8 mouse cellular contexts compared by ENCODE assay signal in the genomic region with DNA sequence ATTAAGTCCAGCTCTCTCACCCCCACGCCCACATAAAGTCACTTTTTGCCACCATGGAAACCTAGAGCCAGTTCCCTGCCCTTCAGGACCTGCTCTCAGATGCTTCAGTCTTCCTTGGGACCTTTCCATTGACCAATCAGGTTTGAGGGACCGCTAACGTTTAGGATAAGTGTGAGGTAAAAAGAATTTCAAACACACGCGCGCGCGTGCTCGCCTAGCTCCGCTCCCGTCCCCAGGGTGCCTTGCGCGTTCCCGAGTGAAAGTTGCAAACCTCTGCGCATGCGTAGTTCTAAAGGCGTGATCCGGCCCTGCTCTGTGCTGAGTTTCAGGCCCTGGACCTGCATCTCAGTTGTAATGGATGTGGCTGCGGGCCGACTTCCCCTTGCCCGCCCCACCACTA. TPM values are rescaled to one million over a fixed set of nuclear protein-coding genes. Genes with fewer than 3 reads are reported as not detected.
A peak's percentile ranks its signal among the peaks of the same experiment; 100 is the strongest.
DNase-seq lines count a peak whose midpoint lies in the region; ATAC-seq and TF ChIP-seq lines count a peak whose summit lies in the region.

No protein-coding gene starts in this region.

- H3K36me3 ChIP-seq in MEL (ENCODE audit: control insufficient read depth in 1 of 2, insufficient read depth in 2 of 2, low read length in 2 of 2), result no peaks in the 10 kb centered on the region
- no peaks in the 10 kb centered on the region for H3K36me3 ChIP-seq in hindbrain, embryonic 13.5 days

- TF ChIP-seq EP300 in MEL (IDR thresholded peaks at IDR 0.05; ENCODE audit: low read depth in 1 of 2, low read length in 2 of 2), result no peak

- peak; percentile 88 for DNase-seq in MEL (ENCODE audit: low read depth, low spot score)
- peak; percentile 67 to 71 for DNase-seq in cerebellum, postnatal 10 days
- DNase-seq in frontal cortex, postnatal 25 days (ENCODE audit: low spot score in 2 of 2), result peak; percentile 34 to 46
- DNase-seq in layer of hippocampus, postnatal 36 days, result peak; percentile 57 to 69
- peak; percentile 82 for DNase-seq in lung, postnatal 10 days
- peak; percentile 57 for DNase-seq in ovary, adult 18-20 months (ENCODE audit: low spot score)
- DNase-seq in thymus, postnatal 10 days (ENCODE audit: low spot score in 2 of 2), result peak; percentile 58 to 79

- no peaks in the 10 kb centered on the region for H3K9me3 ChIP-seq in MEL (replicated peaks; ENCODE audit: insufficient read depth, low read length)
- no peaks in the 10 kb centered on the region for H3K9me3 ChIP-seq in hindbrain, embryonic 13.5 days

- no peaks in the 10 kb centered on the region; a peak in 1 of 4 replicates for H3K4me1 ChIP-seq in MEL (ENCODE audit: control insufficient read depth in 1 of 2, insufficient read depth in 2 of 2, low read length in 2 of 2)
- H3K4me1 ChIP-seq in hindbrain, embryonic 13.5 days (replicated peaks), result 0 out of 2 replicates have a peak, but pooled peaks cover 3% of the 10 kb centered on the region

- 40% methylated on average over 21 of the region's 21 CpGs for WGBS in hindbrain, embryonic 13.5 days

- TF ChIP-seq POLR2A in MEL (IDR thresholded peaks at IDR 0.05; ENCODE audit: control insufficient read depth in 1 of 2, insufficient read depth in 1 of 2, low read depth in 1 of 2, low read length in 2 of 2, poor library complexity in 1 of 2), result peak in 1 of 2 experiments; percentile 38; a peak in 1 of 4 replicates

- TF ChIP-seq RAD21 in MEL (IDR thresholded peaks at IDR 0.05; ENCODE audit: low read depth, low read length), result no peak

- no peaks in the 10 kb centered on the region for H3K27me3 ChIP-seq in MEL (ENCODE audit: control insufficient read depth in 1 of 2, insufficient read depth in 2 of 2, low read length in 2 of 2)
- no peaks in the 10 kb centered on the region for H3K27me3 ChIP-seq in hindbrain, embryonic 13.5 days

- H3K9ac ChIP-seq in MEL (ENCODE audit: control insufficient read depth, low read depth, low read length, poor library complexity, severe bottlenecking), result peak overlapping the region; percentile 54
- H3K9ac ChIP-seq in hindbrain, embryonic 13.5 days, result peak overlapping the region; percentile 46; the same call in 1 of the 2 replicates

- ATAC-seq in hindbrain, embryonic 13.5 days (ENCODE audit: low FRiP score), result peak; percentile 26; the same call in 1 of the 2 replicates

- peak overlapping the region; percentile 30 for H3K27ac ChIP-seq in MEL (ENCODE audit: control insufficient read depth, low read depth, low read length)
- H3K27ac ChIP-seq in hindbrain, embryonic 13.5 days, result no peak overlapping the region

- peak overlapping the region; percentile 51 for H3K4me2 ChIP-seq in hindbrain, embryonic 13.5 days

- no peak for TF ChIP-seq CTCF in MEL (IDR thresholded peaks at IDR 0.05 in 2 of 3, conservative IDR thresholded peaks at IDR 0.05 in 1 of 3; ENCODE audit: control insufficient read depth in 1 of 3, insufficient read depth in 1 of 3, low read depth in 2 of 3, low read length in 3 of 3, poor library complexity in 1 of 3, severe bottlenecking in 1 of 3)

- peak overlapping the region; percentile 31 to 44 for H3K4me3 ChIP-seq in MEL (ENCODE audit: control insufficient read depth in 1 of 2, insufficient read depth in 1 of 2, low read depth in 2 of 2, low read length in 2 of 2)
- H3K4me3 ChIP-seq in hindbrain, embryonic 13.5 days, result peak overlapping the region; percentile 29

- H3K79me2 ChIP-seq in MEL (ENCODE audit: control insufficient read depth, insufficient read depth, low read length, poor library complexity), result no peaks in the 10 kb centered on the region

TF ChIP-seq in MEL, 35 proteins besides CTCF, POLR2A, EP300 and RAD21:
- no peak for TF ChIP-seq ZMIZ1 (IDR thresholded peaks at IDR 0.05; ENCODE audit: low read depth, low read length)
- no peak for TF ChIP-seq ETS1 (IDR thresholded peaks at IDR 0.05; ENCODE audit: low read depth, low read length)
- TF ChIP-seq CHD1 (IDR thresholded peaks at IDR 0.05; ENCODE audit: low read depth, low read length), result no peak
- peak; percentile 51 for TF ChIP-seq NELFE (IDR thresholded peaks at IDR 0.05; ENCODE audit: low read depth, low read length)
- no peak for TF ChIP-seq MAZ (IDR thresholded peaks at IDR 0.05; ENCODE audit: low read depth, low read length)
- TF ChIP-seq SMC3 (IDR thresholded peaks at IDR 0.05; ENCODE audit: low read depth, low read length), result no peak
- TF ChIP-seq ELF1 (IDR thresholded peaks at IDR 0.05; ENCODE audit: low read depth, low read length), result no peak
- no peak for TF ChIP-seq BHLHE40 (IDR thresholded peaks at IDR 0.05; ENCODE audit: borderline replicate concordance, low read depth, low read length)
- TF ChIP-seq TAL1 (IDR thresholded peaks at IDR 0.05; ENCODE audit: low read length), result no peak
- TF ChIP-seq RCOR1 (IDR thresholded peaks at IDR 0.05; ENCODE audit: low read depth, low read length), result no peak
- peak; percentile 82 for TF ChIP-seq NRF1 (IDR thresholded peaks at IDR 0.05; ENCODE audit: insufficient read depth, low read depth, low read length, poor library complexity, severe bottlenecking)
- no peak for TF ChIP-seq HCFC1 (IDR thresholded peaks at IDR 0.05; ENCODE audit: low read depth, low read length)

RNA-seq across cellular contexts. Expression of gene Agtrap, which starts 12.6 kb away (rescaled TPM):
- total RNA-seq in MEL (2012; rRNA removed), result 5.0 and 6.4 TPM in 2 replicates
- 10 to 100 TPM in 1 of 2 experiments, not detected in 1; 16.0 TPM for polyA plus RNA-seq in MEL (2012; ENCODE audit: insufficient read depth in 1 of 2, insufficient read length in 2 of 2, low read depth in 1 of 2, low replicate concordance in 2 of 2, missing spikeins in 1 of 2)
- 7.6 and 8.4 TPM in 2 replicates for polyA plus RNA-seq in hindbrain, embryonic 13.5 days (2015; fragmentation: Nextera tagmentation; extraction: Ambion mirVana)
- total RNA-seq in layer of hippocampus, postnatal 36 days (2021), result 1 to 10 TPM; 7.3 TPM

RNA-seq across cellular contexts. Expression of gene Mthfr, which starts 36.4 kb away (rescaled TPM):
- total RNA-seq in MEL (2012; rRNA removed), result 7.4 and 12.4 TPM in 2 replicates
- 10 to 100 TPM in 1 of 2 experiments, not detected in 1; 15.5 TPM for polyA plus RNA-seq in MEL (2012; ENCODE audit: insufficient read depth in 1 of 2, insufficient read length in 2 of 2, low read depth in 1 of 2, low replicate concordance in 2 of 2, missing spikeins in 1 of 2)
- 22.1 and 22.3 TPM in 2 replicates for polyA plus RNA-seq in hindbrain, embryonic 13.5 days (2015; fragmentation: Nextera tagmentation; extraction: Ambion mirVana)
- total RNA-seq in layer of hippocampus, postnatal 36 days (2021), result 10 to 100 TPM; 29.1 to 33.2 TPM

RNA-seq across cellular contexts. Expression of gene Clcn6, which starts 36.6 kb away (rescaled TPM):
- 5.8 and 8.2 TPM in 2 replicates for total RNA-seq in MEL (2012; rRNA removed)
- 10 to 100 TPM in 1 of 2 experiments, not detected in 1; 17.5 TPM for polyA plus RNA-seq in MEL (2012; ENCODE audit: insufficient read depth in 1 of 2, insufficient read length in 2 of 2, low read depth in 1 of 2, low replicate concordance in 2 of 2, missing spikeins in 1 of 2)
- 30.7 and 32.8 TPM in 2 replicates for polyA plus RNA-seq in hindbrain, embryonic 13.5 days (2015; fragmentation: Nextera tagmentation; extraction: Ambion mirVana)
- 10 to 100 TPM; 71.1 to 75.3 TPM for total RNA-seq in layer of hippocampus, postnatal 36 days (2021)

RNA-seq across cellular contexts. Expression of gene Mad2l2, which starts 54.9 kb away (rescaled TPM):
- total RNA-seq in MEL (2012; rRNA removed), result 28.4 and 28.6 TPM in 2 replicates
- 10 to 100 TPM in 1 of 2 experiments, not detected in 1; 44.8 TPM for polyA plus RNA-seq in MEL (2012; ENCODE audit: insufficient read depth in 1 of 2, insufficient read length in 2 of 2, low read depth in 1 of 2, low replicate concordance in 2 of 2, missing spikeins in 1 of 2)
- 118 and 127 TPM in 2 replicates for polyA plus RNA-seq in hindbrain, embryonic 13.5 days (2015; fragmentation: Nextera tagmentation; extraction: Ambion mirVana)
- 10 to 100 TPM; 14.5 to 15.6 TPM for total RNA-seq in layer of hippocampus, postnatal 36 days (2021)

RNA-seq across cellular contexts. Expression of gene Draxin, which starts 55.2 kb away (rescaled TPM):
- total RNA-seq in MEL (2012; rRNA removed), result 0.03 and 0.08 TPM in 2 replicates
- under 1 TPM in 1 of 2 experiments, not detected in 1; 0.17 TPM for polyA plus RNA-seq in MEL (2012; ENCODE audit: insufficient read depth in 1 of 2, insufficient read length in 2 of 2, low read depth in 1 of 2, low replicate concordance in 2 of 2, missing spikeins in 1 of 2)
- 17.2 and 20.9 TPM in 2 replicates for polyA plus RNA-seq in hindbrain, embryonic 13.5 days (2015; fragmentation: Nextera tagmentation; extraction: Ambion mirVana)
- 1 to 10 TPM; 1.3 to 1.6 TPM for total RNA-seq in layer of hippocampus, postnatal 36 days (2021)
